Mouse (Mus musculus) testis, adult 2 months (tissue): ENCODE measurements at regions not wholly inside any gene's neighbourhood (a gene's known extent, or its start where the extent isn't known, plus 50 kb on each side); places are given as distances from the start of the nearest gene placed in this dataset.

Source experiments
- CTCF ChIP-seq: fragments of 200-500 bp; IDR thresholded peaks from 2 replicates; pipeline ENCODE4 v1.5.1; 2012; ENCODE audit warnings: low read depth, mild to moderate bottlenecking, inconsistent platforms, low read length, moderate library complexity; ENCODE audit not compliant: control insufficient read depth, insufficient read depth, insufficient replicate concordance
- POLR2A ChIP-seq: fragments of 200-500 bp; IDR thresholded peaks from 2 replicates; pipeline ENCODE4 v1.6.1; 2012; ENCODE audit warnings: low read depth, mild to moderate bottlenecking, inconsistent platforms, low read length, moderate library complexity; ENCODE audit not compliant: control insufficient read depth

- TF ChIP-seq CTCF: peak; percentile 54; the same call in 1 of the 2 replicates
- no peak for TF ChIP-seq POLR2A
Measured at GRCm38 (mm10) chr7:58584241-58584820, 71.6 kb upstream of the Atp10a start.
